Mouse (Mus musculus): ENCODE data around the gene Znrf2. TPM values are rescaled to one million over a fixed set of nuclear protein-coding genes. Genes with fewer than 3 reads are reported as not detected.

The Znrf2 gene
- polyA plus RNA-seq, 1 experiment from 2014 or later: 6.7 TPM

GRCm38 (mm10) chr6:54779968-54780367 is 36.7 kb upstream of the Znrf2 start:
- ATAC-seq (replicated peaks; ENCODE audit: low FRiP score, low read depth) (peak; percentile 61), DNase-seq (ENCODE audit: low spot score) (peak; percentile 25)
- H3K9ac ChIP-seq (ENCODE audit: low read depth, low read length): no peak overlapping the region

GRCm38 (mm10) chr6:54780569-54781304 is 36.0 kb upstream of the Znrf2 start:
- ATAC-seq (replicated peaks; ENCODE audit: low FRiP score, low read depth) (no peak), DNase-seq (ENCODE audit: low spot score) (no peak)
- H3K4me2 ChIP-seq (ENCODE audit: low read length): no peak overlapping the region
- no peaks in the 10 kb centered on the region for H3K27me3 ChIP-seq (ENCODE audit: insufficient read depth, low read length)
- H3K4me1 ChIP-seq (replicated peaks; ENCODE audit: insufficient read depth, low read length): no peaks in the 10 kb centered on the region
- WGBS: 75% methylated on average over 5 of the region's 5 CpGs
- H3K9ac ChIP-seq (ENCODE audit: low read depth, low read length): no peak overlapping the region
- TF ChIP-seq CTCF (IDR thresholded peaks at IDR 0.05; ENCODE audit: low read depth): no peak
- H3K9me3 ChIP-seq (replicated peaks; ENCODE audit: low read length): no peaks in the 10 kb centered on the region
- no peaks in the 10 kb centered on the region for H3K36me3 ChIP-seq (ENCODE audit: insufficient read depth, low read length)
- H3K27ac ChIP-seq: no peak overlapping the region
- no peak overlapping the region for H3K4me3 ChIP-seq (replicated peaks; ENCODE audit: low read depth, low read length)

More at GRCm38 (mm10) chr6:54779968-54780367, 36.7 kb upstream of the Znrf2 start:
- 57% methylated on average over 5 of the region's 5 CpGs for WGBS
- H3K4me3 ChIP-seq (replicated peaks; ENCODE audit: low read depth, low read length): no peak overlapping the region
- no peaks in the 10 kb centered on the region for H3K4me1 ChIP-seq (replicated peaks; ENCODE audit: insufficient read depth, low read length)
- H3K4me2 ChIP-seq (ENCODE audit: low read length): no peak overlapping the region
- H3K9me3 ChIP-seq (replicated peaks; ENCODE audit: low read length): no peaks in the 10 kb centered on the region
- no peak for TF ChIP-seq CTCF (IDR thresholded peaks at IDR 0.05; ENCODE audit: low read depth)
- no peaks in the 10 kb centered on the region for H3K36me3 ChIP-seq (ENCODE audit: insufficient read depth, low read length)
- H3K27me3 ChIP-seq (ENCODE audit: insufficient read depth, low read length): no peaks in the 10 kb centered on the region
- no peak overlapping the region for H3K27ac ChIP-seq

- WGBS: 73% methylated on average over 6 of the region's 6 CpGs
- DNase-seq (ENCODE audit: low spot score) (no peak), ATAC-seq (replicated peaks; ENCODE audit: low FRiP score, low read depth) (no peak)
- Histone ChIP-seq H3K27ac (no peak overlapping the region), H3K4me1 (replicated peaks; ENCODE audit: insufficient read depth, low read length) (no peaks in the 10 kb centered on the region), H3K27me3 (ENCODE audit: insufficient read depth, low read length) (no peaks in the 10 kb centered on the region), H3K4me3 (replicated peaks; ENCODE audit: low read depth, low read length) (no peak overlapping the region), H3K36me3 (ENCODE audit: insufficient read depth, low read length) (no peaks in the 10 kb centered on the region), H3K4me2 (ENCODE audit: low read length) (no peak overlapping the region), H3K9me3 (replicated peaks; ENCODE audit: low read length) (no peaks in the 10 kb centered on the region), H3K9ac (ENCODE audit: low read depth, low read length) (no peak overlapping the region)
- TF ChIP-seq CTCF (IDR thresholded peaks at IDR 0.05; ENCODE audit: low read depth): no peak
These were observed 34.8 kb upstream of the Znrf2 start for GRCm38 (mm10) chr6:54781881-54782280.

GRCm38 (mm10) chr6:54785098-54785730 is 31.5 kb upstream of the Znrf2 start:
- ATAC-seq (replicated peaks; ENCODE audit: low FRiP score, low read depth): no peak
- WGBS: 64% methylated on average over 5 of the region's 5 CpGs
- Histone ChIP-seq H3K27ac (no peak overlapping the region), H3K27me3 (ENCODE audit: insufficient read depth, low read length) (no peaks in the 10 kb centered on the region), H3K36me3 (ENCODE audit: insufficient read depth, low read length) (no peaks in the 10 kb centered on the region), H3K9me3 (replicated peaks; ENCODE audit: low read length) (no peaks in the 10 kb centered on the region), H3K4me2 (ENCODE audit: low read length) (no peak overlapping the region), H3K4me1 (replicated peaks; ENCODE audit: insufficient read depth, low read length) (no peaks in the 10 kb centered on the region), H3K9ac (ENCODE audit: low read depth, low read length) (no peak overlapping the region), H3K4me3 (replicated peaks; ENCODE audit: low read depth, low read length) (no peak overlapping the region)
- DNase-seq (ENCODE audit: low spot score): no peak
- TF ChIP-seq CTCF (IDR thresholded peaks at IDR 0.05; ENCODE audit: low read depth): no peak

- no peak overlapping the region for H3K9ac ChIP-seq (ENCODE audit: low read depth, low read length)
- 89% methylated on average over 5 of the region's 5 CpGs for WGBS
- no peaks in the 10 kb centered on the region for H3K9me3 ChIP-seq (replicated peaks; ENCODE audit: low read length)
- TF ChIP-seq CTCF (IDR thresholded peaks at IDR 0.05; ENCODE audit: low read depth): no peak
- H3K4me1 ChIP-seq (replicated peaks; ENCODE audit: insufficient read depth, low read length): no peaks in the 10 kb centered on the region
- no peak overlapping the region for H3K4me3 ChIP-seq (replicated peaks; ENCODE audit: low read depth, low read length)
- H3K27me3 ChIP-seq (ENCODE audit: insufficient read depth, low read length): no peaks in the 10 kb centered on the region
- H3K27ac ChIP-seq: no peak overlapping the region
- ATAC-seq (replicated peaks; ENCODE audit: low FRiP score, low read depth) (no peak), DNase-seq (ENCODE audit: low spot score) (no peak)
- H3K36me3 ChIP-seq (ENCODE audit: insufficient read depth, low read length): no peaks in the 10 kb centered on the region
- no peak overlapping the region for H3K4me2 ChIP-seq (ENCODE audit: low read length)
These were observed 29.9 kb upstream of the Znrf2 start for GRCm38 (mm10) chr6:54786766-54787165.

- Histone ChIP-seq H3K4me1 (replicated peaks; ENCODE audit: insufficient read depth, low read length) (no peaks in the 10 kb centered on the region), H3K36me3 (ENCODE audit: insufficient read depth, low read length) (no peaks in the 10 kb centered on the region), H3K9ac (ENCODE audit: low read depth, low read length) (no peak overlapping the region), H3K4me2 (ENCODE audit: low read length) (no peak overlapping the region), H3K27me3 (ENCODE audit: insufficient read depth, low read length) (no peaks in the 10 kb centered on the region), H3K27ac (no peak overlapping the region), H3K9me3 (replicated peaks; ENCODE audit: low read length) (no peaks in the 10 kb centered on the region), H3K4me3 (replicated peaks; ENCODE audit: low read depth, low read length) (no peak overlapping the region)
- TF ChIP-seq CTCF (IDR thresholded peaks at IDR 0.05; ENCODE audit: low read depth): no peak
- ATAC-seq (replicated peaks; ENCODE audit: low FRiP score, low read depth) (no peak), DNase-seq (ENCODE audit: low spot score) (no peak)
- 55% methylated on average over 6 of the region's 6 CpGs for WGBS
These were observed 28.2 kb upstream of the Znrf2 start for GRCm38 (mm10) chr6:54788493-54788892.
